Mouse (Mus musculus) G1E (cell line): ENCODE results near the gene Jazf1.

ENCODE experiments used
- CTCF ChIP-seq: IDR thresholded peaks from 2 replicates; pipeline ENCODE4 v1.5.1; 2012; ENCODE audit warnings: low read depth, low read length, inconsistent platforms, mixed read lengths
- GATA1 ChIP-seq: IDR thresholded peaks from 2 replicates; pipeline ENCODE4 v1.6.1; 2012; ENCODE audit warnings: borderline replicate concordance, low read length, inconsistent platforms, mixed read lengths
- GATA2 ChIP-seq: IDR thresholded peaks from 2 replicates; pipeline ENCODE4 v1.6.1; 2012; ENCODE audit warnings: low read depth, low read length, inconsistent platforms, borderline replicate concordance
- POLR2AphosphoS5 ChIP-seq: IDR thresholded peaks from 2 replicates; pipeline ENCODE4 v1.6.1; 2012; ENCODE audit warnings: low read depth, low read length, inconsistent platforms; ENCODE audit not compliant: insufficient replicate concordance
- TAL1 ChIP-seq: conservative IDR thresholded peaks from 2 replicates; pipeline ENCODE4 v1.6.1; 2012; ENCODE audit warnings: low read depth, low read length, inconsistent platforms, mixed read lengths

DNA sequence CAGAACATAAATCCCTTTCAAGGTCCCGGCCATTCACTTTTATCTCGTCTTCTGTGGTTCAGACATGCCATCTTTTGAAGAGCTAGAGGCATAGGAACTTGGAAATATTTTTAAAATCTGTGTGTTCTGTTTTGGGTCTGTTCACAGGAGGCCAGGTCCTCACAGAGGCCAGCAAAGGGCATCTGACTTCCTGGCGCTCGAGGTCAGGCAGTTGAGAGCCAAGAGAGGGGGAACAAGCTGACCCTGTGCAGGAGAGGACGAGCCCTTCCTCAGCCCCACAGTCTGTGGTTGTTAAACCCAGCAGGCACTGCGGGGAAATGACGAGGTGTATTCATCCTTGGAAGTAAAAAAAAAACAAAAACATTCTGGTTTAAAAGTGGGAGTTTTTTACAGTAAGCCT is 303.2 kb downstream of the Jazf1 start:
- TF ChIP-seq CTCF (no peak), GATA1 (no peak), GATA2 (no peak), TAL1 (no peak), POLR2AphosphoS5 (no peak)
